Mouse (Mus musculus) G1E (cell line): ENCODE results near the gene Armc8.

Source experiments
- CTCF ChIP-seq: IDR thresholded peaks from 2 replicates; pipeline ENCODE4 v1.5.1; 2012; ENCODE audit warnings: low read depth, low read length, inconsistent platforms, mixed read lengths
- GATA1 ChIP-seq: IDR thresholded peaks from 2 replicates; pipeline ENCODE4 v1.6.1; 2012; ENCODE audit warnings: borderline replicate concordance, low read length, inconsistent platforms, mixed read lengths
- GATA2 ChIP-seq: IDR thresholded peaks from 2 replicates; pipeline ENCODE4 v1.6.1; 2012; ENCODE audit warnings: low read depth, low read length, inconsistent platforms, borderline replicate concordance
- POLR2AphosphoS5 ChIP-seq: IDR thresholded peaks from 2 replicates; pipeline ENCODE4 v1.6.1; 2012; ENCODE audit warnings: low read depth, low read length, inconsistent platforms; ENCODE audit not compliant: insufficient replicate concordance
- TAL1 ChIP-seq: conservative IDR thresholded peaks from 2 replicates; pipeline ENCODE4 v1.6.1; 2012; ENCODE audit warnings: low read depth, low read length, inconsistent platforms, mixed read lengths

GRCm38 (mm10) chr9:99569071-99569397 lies 335 bp upstream of the Armc8 start:
- TF ChIP-seq TAL1 (no peak), CTCF (no peak), POLR2AphosphoS5 (no peak), GATA1 (no peak), GATA2 (no peak)
